Mouse (Mus musculus) embryonic fibroblast, embryonic 13.5 days (primary cell): ENCODE measurements around the gene Pcgf3. TPM values are rescaled to one million over a fixed set of nuclear protein-coding genes. Genes with fewer than 3 reads are reported as not detected.

Experiments used
- H3K27ac ChIP-seq: 2 replicates; pipeline ENCODE4 v1.5.1; 2012; ENCODE audit warnings: low read length, control low read depth, inconsistent platforms; ENCODE audit not compliant: insufficient read depth
- H3K4me1 ChIP-seq: 2 replicates; pipeline ENCODE4 v1.6.1; 2011; ENCODE audit warnings: low read length; ENCODE audit not compliant: control insufficient read depth, insufficient read depth
- H3K4me3 ChIP-seq: 2 replicates; pipeline ENCODE4 v1.5.1; 2011; ENCODE audit warnings: mild to moderate bottlenecking, control low read depth, low read length; ENCODE audit not compliant: insufficient read depth
- CTCF ChIP-seq: IDR thresholded peaks from 2 replicates; pipeline ENCODE4 v1.5.1; 2011; ENCODE audit warnings: mild to moderate bottlenecking, control low read depth, low read length, moderate library complexity, borderline replicate concordance; ENCODE audit not compliant: insufficient read depth
- POLR2A ChIP-seq: IDR thresholded peaks from 2 replicates; pipeline ENCODE4 v1.6.1; 2011; ENCODE audit warnings: low read depth, mild to moderate bottlenecking, control low read depth, low read length, moderate library complexity
- polyA plus RNA-seq: library from polyadenylated mRNA; stranded (reverse); fragments of >200 nt; gene quantifications from 2 replicates; pipeline ENCODE4 v1.2.4, GENCODE M21; 2011; ENCODE audit warnings: low read depth; ENCODE audit not compliant: missing spikeins, insufficient read length

The Pcgf3 gene
- polyA plus RNA-seq, 1 experiment: 93.4 TPM

DNA sequence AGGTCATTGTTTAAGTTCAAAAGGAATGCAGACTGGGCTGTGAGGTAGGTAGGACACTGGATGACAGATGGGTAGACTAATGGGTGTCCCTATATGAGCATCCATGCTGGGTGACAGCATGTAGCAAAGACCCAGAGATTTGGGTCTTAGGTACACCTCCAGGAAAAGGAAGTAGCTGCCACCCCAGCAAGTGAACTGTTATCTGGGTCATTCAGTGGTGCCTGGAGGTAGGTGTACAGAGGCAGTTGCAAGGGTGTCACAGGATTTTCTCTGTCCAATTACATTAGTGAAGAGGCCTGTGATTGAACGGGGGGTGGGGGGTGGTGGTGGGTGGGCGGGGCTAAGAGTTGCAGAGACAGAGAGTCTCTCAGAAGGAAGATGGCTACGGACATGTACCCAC lies 55.6 kb downstream of the Pcgf3 start:
- no peak overlapping the region for H3K27ac ChIP-seq
- no peak overlapping the region for H3K4me3 ChIP-seq
- TF ChIP-seq POLR2A (no peak), CTCF (no peak)
- no peaks in the 10 kb centered on the region for H3K4me1 ChIP-seq

- TF ChIP-seq POLR2A (no peak), CTCF (no peak)
- H3K27ac ChIP-seq: no peak overlapping the region
- H3K4me1 ChIP-seq: no peaks in the 10 kb centered on the region
- H3K4me3 ChIP-seq: no peak overlapping the region
Observed at GRCm38 (mm10) chr5:108518106-108518885, 57.3 kb downstream of the Pcgf3 start.

DNA sequence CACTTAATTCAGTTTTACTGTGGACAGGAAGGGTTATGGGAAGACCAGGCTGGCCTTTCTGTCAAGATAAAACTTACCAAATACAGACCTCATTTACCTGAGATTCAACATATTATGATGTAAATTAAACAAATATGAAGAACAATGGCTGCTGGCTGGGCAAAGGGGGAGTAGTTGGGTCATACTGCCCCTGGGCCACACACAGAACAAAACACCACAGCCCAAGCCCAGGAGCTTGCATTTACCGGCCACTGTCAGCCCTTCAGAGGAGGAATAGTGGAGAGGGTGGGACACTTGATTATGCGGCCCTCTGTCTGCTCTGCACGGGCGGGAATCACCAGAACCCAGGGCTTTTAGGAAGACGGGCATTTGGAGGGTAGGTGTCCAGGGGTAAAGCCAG lies 57.9 kb downstream of the Pcgf3 start:
- H3K4me3 ChIP-seq: no peak overlapping the region
- TF ChIP-seq POLR2A: no peak
- TF ChIP-seq CTCF: no peak
- H3K27ac ChIP-seq: no peak overlapping the region
- no peaks in the 10 kb centered on the region for H3K4me1 ChIP-seq

DNA sequence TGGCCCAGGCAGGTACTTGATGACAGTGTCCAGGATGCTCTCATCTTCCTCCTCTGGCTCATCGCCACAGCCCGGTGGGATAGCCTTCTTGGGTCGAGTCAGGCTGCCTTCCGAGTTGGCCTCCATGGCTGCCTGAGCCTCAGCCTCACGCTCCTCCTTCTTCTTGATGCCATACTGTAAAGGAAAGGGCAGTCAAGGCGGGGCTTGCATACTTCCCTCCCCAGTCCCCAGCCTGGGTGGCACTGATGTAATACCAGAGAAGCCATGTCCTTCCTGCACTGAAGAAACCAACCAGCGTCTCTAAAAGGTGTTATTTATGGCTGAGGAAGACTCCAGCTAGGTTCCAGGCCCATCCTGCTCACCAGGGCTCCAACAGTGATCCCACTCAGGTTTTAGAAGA lies 59.1 kb downstream of the Pcgf3 start:
- Histone ChIP-seq H3K27ac (no peak overlapping the region), H3K4me3 (no peak overlapping the region), H3K4me1 (no peaks in the 10 kb centered on the region)
- no peak for TF ChIP-seq POLR2A
- TF ChIP-seq CTCF: no peak

DNA sequence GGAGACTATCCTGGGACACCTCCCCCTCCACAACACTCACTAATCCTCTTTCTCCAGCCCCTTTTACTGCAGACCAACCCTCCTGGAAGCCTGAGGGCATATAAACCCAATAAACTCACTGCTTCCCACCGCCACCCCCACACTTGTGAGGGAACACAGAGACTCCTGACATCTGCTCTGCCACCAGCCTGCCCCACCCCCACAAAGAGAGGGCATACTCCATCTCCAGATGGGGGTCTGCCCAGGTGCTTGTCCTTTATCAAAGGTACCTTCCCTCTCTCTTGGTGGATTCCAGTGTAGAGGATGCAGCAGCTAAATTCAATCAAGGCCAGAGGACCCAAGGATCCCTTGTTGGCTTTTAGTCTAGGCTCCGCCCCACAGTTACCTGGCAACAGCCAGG lies 60.0 kb downstream of the Pcgf3 start:
- Histone ChIP-seq H3K4me1 (no peaks in the 10 kb centered on the region), H3K4me3 (no peak overlapping the region), H3K27ac (no peak overlapping the region)
- TF ChIP-seq POLR2A (no peak), CTCF (no peak)

GRCm38 (mm10) chr5:108521896-108522295 lies 60.9 kb downstream of the Pcgf3 start:
- H3K4me1 ChIP-seq: no peaks in the 10 kb centered on the region
- no peak overlapping the region for H3K27ac ChIP-seq
- H3K4me3 ChIP-seq: no peak overlapping the region
- TF ChIP-seq POLR2A: no peak
- TF ChIP-seq CTCF: no peak

DNA sequence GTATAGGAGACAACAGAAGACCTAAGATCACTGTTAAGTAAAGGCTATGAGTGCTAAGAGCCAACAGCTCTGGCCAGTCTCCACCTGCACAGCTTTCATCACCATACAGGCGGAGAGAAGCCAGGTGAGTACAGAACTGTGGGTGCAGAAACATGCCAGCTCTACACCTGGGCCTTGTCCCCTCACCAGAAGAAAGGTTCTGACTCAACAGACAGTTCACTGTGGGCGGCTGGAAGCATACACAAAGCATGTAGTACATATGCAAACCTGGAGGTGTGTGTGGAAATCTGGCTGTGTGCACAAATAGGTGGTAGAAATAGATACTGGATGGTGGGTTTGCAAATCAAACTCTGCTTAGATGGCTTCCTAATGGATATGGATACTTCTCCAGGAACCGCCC lies 61.6 kb downstream of the Pcgf3 start:
- no peaks in the 10 kb centered on the region for H3K4me1 ChIP-seq
- no peak for TF ChIP-seq POLR2A
- no peak for TF ChIP-seq CTCF

GRCm38 (mm10) chr5:108534188-108534587 lies 73.2 kb downstream of the Pcgf3 start:
- no peaks in the 10 kb centered on the region for H3K4me1 ChIP-seq
- H3K27ac ChIP-seq: no peak overlapping the region
- no peak overlapping the region for H3K4me3 ChIP-seq
- no peak for TF ChIP-seq POLR2A
- no peak for TF ChIP-seq CTCF

More for the DNA sequence above, 61.6 kb downstream of the Pcgf3 start:
- Histone ChIP-seq H3K4me3 (no peak overlapping the region), H3K27ac (no peak overlapping the region)

DNA sequence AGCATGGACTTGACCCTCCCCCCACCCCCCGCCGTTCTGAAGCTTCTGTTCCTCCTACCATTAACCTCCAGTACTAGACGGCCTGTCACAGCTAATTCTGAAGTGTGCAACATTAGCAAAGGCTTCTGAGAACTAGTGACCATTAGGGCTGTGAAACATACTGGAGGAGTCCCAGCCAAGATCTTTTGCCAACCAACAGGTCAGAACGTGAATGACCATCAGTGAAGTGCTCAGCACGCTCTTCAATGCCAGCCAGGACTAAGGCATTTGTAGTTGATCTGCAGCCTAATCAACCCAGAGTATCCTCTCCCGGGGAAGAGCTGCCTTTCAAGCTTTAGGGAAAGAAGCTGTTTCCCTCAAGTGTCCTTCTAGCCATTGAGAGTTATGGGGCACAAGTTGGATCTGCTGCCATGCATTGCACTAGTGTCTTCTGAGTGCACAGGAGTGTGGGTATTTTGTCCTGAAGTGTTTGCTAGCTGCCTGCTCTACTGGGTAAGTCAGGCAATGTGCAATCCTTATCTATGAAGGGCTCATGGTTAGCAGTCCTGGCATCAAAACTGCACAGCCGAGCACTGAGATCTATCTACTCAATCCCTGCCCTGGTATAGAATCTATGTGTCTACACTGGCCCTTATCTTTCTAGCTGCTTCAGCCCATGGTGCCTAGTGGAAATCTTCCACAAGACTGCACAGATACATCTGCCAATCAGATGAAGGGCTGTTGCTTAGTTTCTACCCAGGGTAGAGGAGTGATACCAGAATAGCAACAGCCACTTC lies 82.7 kb downstream of the Pcgf3 start:
- Histone ChIP-seq H3K27ac (no peak overlapping the region), H3K4me1 (no peaks in the 10 kb centered on the region), H3K4me3 (no peak overlapping the region)
- TF ChIP-seq POLR2A (no peak), CTCF (no peak)

DNA sequence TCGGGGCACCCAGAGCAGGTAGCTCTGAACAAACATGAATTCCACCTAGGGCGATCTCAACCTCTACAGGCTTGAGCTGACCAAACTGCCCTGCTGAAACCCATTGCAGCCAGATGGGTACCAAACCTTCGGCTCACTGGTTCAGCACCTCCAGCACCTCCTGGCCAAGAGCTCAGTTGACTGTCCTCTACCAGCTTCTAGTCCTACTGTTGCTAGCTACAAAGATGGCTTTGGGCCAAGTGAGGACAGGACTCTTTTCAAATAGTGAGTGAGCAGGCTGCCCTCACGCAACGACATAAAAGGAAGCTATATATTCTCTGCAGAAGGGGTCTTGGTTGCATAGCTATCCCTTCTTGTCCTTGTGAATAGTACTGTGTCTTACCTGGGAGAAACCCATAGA lies 86.6 kb downstream of the Pcgf3 start:
- Histone ChIP-seq H3K4me3 (no peak overlapping the region), H3K27ac (no peak overlapping the region), H3K4me1 (no peaks in the 10 kb centered on the region)
- TF ChIP-seq POLR2A (no peak), CTCF (no peak)

- H3K27ac ChIP-seq: no peak overlapping the region
Observed at GRCm38 (mm10) chr5:108549137-108549488, 88.1 kb downstream of the Pcgf3 start.

More at GRCm38 (mm10) chr5:108549137-108549488, 88.1 kb downstream of the Pcgf3 start:
- TF ChIP-seq CTCF: no peak
- TF ChIP-seq POLR2A: no peak
- no peak overlapping the region for H3K4me3 ChIP-seq
- H3K4me1 ChIP-seq: no peaks in the 10 kb centered on the region
